Mouse (Mus musculus) liver, postnatal 0 days (tissue): ENCODE data around the gene Kif1b.

Experiments used
- CTCF ChIP-seq: sonication (generic); IDR thresholded peaks from 2 replicates; pipeline ENCODE4 v1.5.1; 2016; ENCODE audit warnings: antibody characterized with exemption, low read depth
- EP300 ChIP-seq: IDR thresholded peaks from 2 replicates; pipeline ENCODE4 v1.6.1; 2016; ENCODE audit warnings: antibody characterized with exemption, low read depth, mild to moderate bottlenecking

DNA sequence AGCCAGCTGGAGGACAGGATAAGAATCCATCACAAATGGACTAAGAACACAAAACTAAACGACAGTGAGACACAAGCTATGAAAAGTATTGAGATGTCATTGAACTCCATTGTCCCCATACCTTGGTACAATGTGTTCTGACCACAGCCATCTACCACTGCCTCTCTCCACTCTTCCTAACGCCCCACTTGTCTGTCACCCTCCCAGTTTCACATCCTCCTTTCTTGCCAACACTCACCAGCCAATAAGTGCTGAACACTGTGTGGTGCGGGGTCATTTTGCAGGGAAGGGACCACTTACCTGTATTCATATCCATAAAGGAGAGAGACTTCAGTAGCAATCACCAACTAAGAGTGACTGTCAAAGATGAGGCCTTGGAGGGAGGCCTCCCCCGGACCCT, 106.4 kb downstream of the Kif1b start:
- no peak for TF ChIP-seq CTCF
- no peak for TF ChIP-seq EP300
